Mouse (Mus musculus) lung, postnatal 0 days (tissue): ENCODE results near the gene Hexim2.

ENCODE experiments used
- CTCF ChIP-seq: IDR thresholded peaks from 2 replicates; pipeline ENCODE4 v1.5.1; 2016; ENCODE audit warnings: antibody characterized with exemption, mild to moderate bottlenecking
- EP300 ChIP-seq: IDR thresholded peaks from 2 replicates; pipeline ENCODE4 v1.6.1; 2016; ENCODE audit warnings: antibody characterized with exemption, mild to moderate bottlenecking, control low read depth

- no peak for TF ChIP-seq CTCF
- no peak for TF ChIP-seq EP300
Observed at GRCm38 (mm10) chr11:103114270-103114943, 17.8 kb upstream of the Hexim2 start.
